Mouse (Mus musculus) midbrain, embryonic 12.5 days (tissue): ENCODE measurements around the gene Apaf1. TPM values are rescaled to one million over a fixed set of nuclear protein-coding genes. Genes with fewer than 3 reads are reported as not detected.

Experiments
- ATAC-seq: fragments of 200-750 bp; cut with Nextera tagmentation; 2 replicates; pipeline ENCODE4 v1.8.0; 2017; ENCODE audit warnings: low read depth, moderate TSS enrichment, moderate library complexity; ENCODE audit not compliant: low FRiP score
- H3K27ac ChIP-seq: fragments of 300-500 bp; sonication (generic); replicated peaks from 2 replicates; pipeline ENCODE4 v1.5.1; 2016; ENCODE audit warnings: mild to moderate bottlenecking
- H3K27me3 ChIP-seq: fragments of 300-500 bp; sonication (generic); 2 replicates; pipeline ENCODE4 v1.6.1; 2016; ENCODE audit warnings: mild to moderate bottlenecking
- H3K36me3 ChIP-seq: fragments of 300-500 bp; sonication (generic); 2 replicates; pipeline ENCODE4 v1.6.1; 2016
- H3K4me1 ChIP-seq: fragments of 300-500 bp; sonication (generic); 2 replicates; pipeline ENCODE4 v1.6.1; 2016
- H3K4me2 ChIP-seq: fragments of 300-500 bp; sonication (generic); replicated peaks from 2 replicates; pipeline ENCODE4 v1.6.1; 2016; ENCODE audit warnings: mild to moderate bottlenecking, moderate library complexity
- H3K4me3 ChIP-seq: fragments of 300-500 bp; sonication (generic); 2 replicates; pipeline ENCODE4 v1.5.1; 2016; ENCODE audit warnings: mild to moderate bottlenecking
- H3K9ac ChIP-seq: fragments of 300-500 bp; sonication (generic); replicated peaks from 2 replicates; pipeline ENCODE4 v1.6.1; 2016; ENCODE audit warnings: mild to moderate bottlenecking, moderate library complexity
- H3K9me3 ChIP-seq: fragments of 300-500 bp; sonication (generic); 2 replicates; pipeline ENCODE4 v1.6.1; 2016; ENCODE audit warnings: mild to moderate bottlenecking
- WGBS: fragments of 180-500 bp; shearing (Covaris S2); methylation state at CpG from one replicate; pipeline ENCODE4 v1.1.7; 2016; 5-methylcytosine and 5-hydroxymethylcytosine counted together
- polyA plus RNA-seq: library from polyadenylated mRNA; unstranded; fragments of >200 nt; fragmentation: Nextera tagmentation; extraction: Ambion mirVana; gene quantifications from 2 replicates; pipeline ENCODE4 v1.2.1, GENCODE M21; 2016

The Apaf1 gene
- polyA plus RNA-seq, 1 experiment from 2014 or later = 33.3 TPM

DNA sequence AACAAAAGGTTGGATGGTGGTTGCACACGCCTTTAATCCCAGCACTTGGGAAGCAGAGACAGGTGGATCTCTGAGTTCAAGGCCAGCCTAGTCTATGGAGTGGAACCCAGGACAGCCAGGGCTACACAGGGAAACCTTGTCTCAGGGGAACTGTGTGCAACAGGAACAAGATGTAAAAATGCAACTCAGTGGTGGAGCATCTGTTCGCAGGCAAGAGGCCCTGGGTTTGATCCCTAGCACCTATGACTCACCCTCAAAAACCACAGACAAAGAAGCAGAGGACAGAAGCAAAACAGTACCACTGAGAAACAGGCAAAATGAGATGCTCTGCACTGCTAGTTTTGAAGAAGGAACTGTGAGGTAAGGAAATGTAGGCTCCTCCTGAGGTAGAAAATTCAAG, 5.9 kb downstream of the Apaf1 start:
- 89% methylated on average over 2 of the region's 2 CpGs for WGBS

DNA sequence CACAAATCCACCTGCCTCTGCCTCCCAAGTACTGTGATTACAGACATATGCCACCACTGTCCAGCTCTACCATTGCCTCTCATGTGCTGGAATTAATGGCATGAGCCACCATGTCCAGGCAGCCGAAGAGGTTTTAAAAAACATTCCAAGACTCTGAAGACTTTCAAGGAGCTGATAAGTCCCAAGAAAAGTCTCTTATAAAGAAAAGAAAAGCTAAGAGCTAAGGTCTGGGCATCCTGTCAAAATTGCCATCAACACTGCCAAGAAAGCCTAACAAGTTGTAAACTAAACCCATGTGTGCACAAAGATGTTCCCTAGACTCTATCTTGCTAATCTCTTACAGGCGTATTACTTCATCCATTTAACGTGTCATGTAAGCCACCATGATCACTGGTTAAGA, 9.2 kb downstream of the Apaf1 start:
- Histone ChIP-seq H3K36me3 (peaks cover 52% of the 10 kb centered on the region), H3K27ac (no peak overlapping the region), H3K9me3 (no peaks in the 10 kb centered on the region), H3K4me3 (no peak overlapping the region), H3K4me2 (no peak overlapping the region), H3K27me3 (no peaks in the 10 kb centered on the region), H3K4me1 (no peaks in the 10 kb centered on the region), H3K9ac (no peak overlapping the region)
- ATAC-seq = no peak
- 95% methylated on average over 3 of the region's 3 CpGs for WGBS

More for the DNA sequence above, 5.9 kb downstream of the Apaf1 start:
- H3K4me2 ChIP-seq = no peak overlapping the region
- H3K4me3 ChIP-seq = no peak overlapping the region
- no peak overlapping the region for H3K9ac ChIP-seq
- H3K36me3 ChIP-seq = peaks cover 50% of the 10 kb centered on the region
- no peak overlapping the region for H3K27ac ChIP-seq
- no peaks in the 10 kb centered on the region for H3K27me3 ChIP-seq
- no peak for ATAC-seq
- peaks cover 3% of the 10 kb centered on the region; the same call in 1 of the 2 replicates for H3K4me1 ChIP-seq
- H3K9me3 ChIP-seq = no peaks in the 10 kb centered on the region

DNA sequence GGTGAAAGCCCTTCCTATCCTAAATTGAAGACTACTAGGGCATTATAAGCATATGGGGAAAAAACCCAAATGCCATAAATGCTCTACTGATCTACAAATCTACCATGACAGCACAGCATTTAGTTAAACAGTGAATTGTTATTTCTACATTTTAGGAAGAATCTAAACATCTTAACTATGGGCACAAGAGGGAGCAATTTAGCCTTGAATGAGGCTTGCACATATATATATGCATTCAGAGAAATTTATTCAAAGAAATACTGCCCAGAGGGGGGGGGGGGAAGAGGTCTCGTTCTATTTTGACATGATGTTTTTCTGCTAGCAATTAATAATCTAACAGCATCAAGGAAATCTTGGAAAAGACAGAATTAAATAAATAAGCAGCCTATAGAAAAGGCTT, 10.8 kb downstream of the Apaf1 start:
- Histone ChIP-seq H3K4me1 (no peaks in the 10 kb centered on the region), H3K4me3 (no peak overlapping the region), H3K27ac (no peak overlapping the region), H3K9ac (no peak overlapping the region), H3K9me3 (no peaks in the 10 kb centered on the region), H3K36me3 (peaks cover 53% of the 10 kb centered on the region), H3K27me3 (no peaks in the 10 kb centered on the region), H3K4me2 (no peak overlapping the region)
- 68% methylated on average over 1 of the region's 1 CpGs for WGBS
- no peak for ATAC-seq

DNA sequence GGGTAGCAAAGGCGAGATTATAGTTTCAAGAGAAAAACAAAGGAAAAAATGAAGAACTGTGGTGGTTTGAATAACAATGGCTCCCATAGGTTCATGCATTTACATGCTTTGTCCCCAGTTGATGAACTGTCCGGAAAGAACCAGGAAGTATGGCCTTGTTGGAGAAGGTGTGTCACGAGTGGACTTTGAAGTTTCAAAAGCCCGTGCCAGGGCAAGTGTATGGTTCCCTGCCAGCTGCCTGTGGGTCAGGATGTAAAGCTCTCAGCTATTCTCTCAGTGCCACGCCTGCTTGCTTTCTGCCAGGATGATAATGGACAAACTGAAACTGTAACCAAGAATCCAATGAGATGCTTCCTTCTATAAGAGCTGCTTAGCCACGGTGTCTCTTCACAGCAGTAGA, 20.2 kb downstream of the Apaf1 start:
- H3K9me3 ChIP-seq = no peaks in the 10 kb centered on the region
- no peak overlapping the region for H3K27ac ChIP-seq
- no peak overlapping the region for H3K4me2 ChIP-seq
- H3K36me3 ChIP-seq = peaks cover 49% of the 10 kb centered on the region
- H3K9ac ChIP-seq = no peak overlapping the region
- H3K4me3 ChIP-seq = no peak overlapping the region
- no peaks in the 10 kb centered on the region for H3K27me3 ChIP-seq
- no peak for ATAC-seq
- no peaks in the 10 kb centered on the region for H3K4me1 ChIP-seq
- WGBS = 93% methylated on average over 6 of the region's 6 CpGs

GRCm38 (mm10) chr10:91060742-91061141, 21.8 kb downstream of the Apaf1 start:
- H3K9me3 ChIP-seq = no peaks in the 10 kb centered on the region
- no peak overlapping the region for H3K4me3 ChIP-seq
- WGBS = 40% methylated on average over 5 of the region's 5 CpGs
- H3K9ac ChIP-seq = no peak overlapping the region
- no peaks in the 10 kb centered on the region for H3K4me1 ChIP-seq
- no peak for ATAC-seq
- no peak overlapping the region for H3K4me2 ChIP-seq
- no peaks in the 10 kb centered on the region for H3K27me3 ChIP-seq
- H3K36me3 ChIP-seq = peaks cover 39% of the 10 kb centered on the region
- no peak overlapping the region for H3K27ac ChIP-seq

DNA sequence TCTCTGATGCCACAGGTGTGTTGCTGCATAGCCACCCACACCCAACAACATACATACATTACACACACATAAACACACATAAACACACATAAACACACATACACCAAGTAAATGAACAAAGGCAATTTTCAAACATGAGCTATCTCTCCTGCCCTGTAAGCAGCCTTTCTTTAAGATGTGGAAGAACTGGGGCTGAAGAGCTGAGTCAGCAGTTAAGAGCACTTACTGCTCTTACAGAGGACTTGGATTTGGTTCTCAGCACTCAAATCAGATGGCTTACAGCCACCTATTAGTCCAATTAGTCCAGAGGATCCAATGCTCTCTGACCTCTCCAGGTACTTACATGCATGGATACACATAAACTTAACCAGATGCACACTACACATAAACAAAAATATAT, 29.8 kb downstream of the Apaf1 start:
- Histone ChIP-seq H3K4me2 (no peak overlapping the region), H3K9me3 (no peaks in the 10 kb centered on the region), H3K27me3 (no peaks in the 10 kb centered on the region), H3K4me3 (no peak overlapping the region), H3K9ac (no peak overlapping the region), H3K36me3 (peaks cover 36% of the 10 kb centered on the region), H3K4me1 (no peaks in the 10 kb centered on the region), H3K27ac (no peak overlapping the region)
- ATAC-seq = no peak

DNA sequence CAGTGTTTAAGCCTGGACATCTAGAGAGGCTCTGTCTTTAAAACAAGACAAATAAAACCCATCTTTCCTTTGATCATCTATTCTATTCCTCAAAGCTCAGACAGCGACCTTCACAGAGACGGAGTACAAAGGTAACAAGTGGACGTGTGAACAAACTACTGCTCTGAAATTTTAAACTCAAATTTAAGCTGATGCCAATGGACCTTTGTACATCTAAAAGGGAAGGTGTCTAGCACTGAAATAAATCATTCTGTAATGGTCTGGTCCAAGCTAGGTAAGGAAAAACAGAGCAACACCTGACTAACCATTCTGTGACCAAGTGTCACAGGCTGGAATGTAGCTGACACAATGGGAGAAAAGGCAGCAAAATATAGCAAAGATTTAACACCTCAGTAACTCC, 31.4 kb downstream of the Apaf1 start:
- Histone ChIP-seq H3K4me1 (no peaks in the 10 kb centered on the region), H3K27ac (no peak overlapping the region), H3K4me3 (no peak overlapping the region), H3K9ac (no peak overlapping the region), H3K27me3 (no peaks in the 10 kb centered on the region), H3K9me3 (no peaks in the 10 kb centered on the region), H3K4me2 (no peak overlapping the region), H3K36me3 (peaks cover 47% of the 10 kb centered on the region)
- 89% methylated on average over 3 of the region's 3 CpGs for WGBS
- no peak for ATAC-seq

- no peak overlapping the region for H3K4me2 ChIP-seq
- no peaks in the 10 kb centered on the region for H3K27me3 ChIP-seq
- H3K27ac ChIP-seq = no peak overlapping the region
- H3K9me3 ChIP-seq = no peaks in the 10 kb centered on the region
- no peak overlapping the region for H3K9ac ChIP-seq
- no peak for ATAC-seq
- 95% methylated on average over 4 of the region's 4 CpGs for WGBS
- H3K4me3 ChIP-seq = no peak overlapping the region
- H3K4me1 ChIP-seq = no peaks in the 10 kb centered on the region
- H3K36me3 ChIP-seq = peaks cover 44% of the 10 kb centered on the region
These were observed 32.9 kb downstream of the Apaf1 start for GRCm38 (mm10) chr10:91049696-91050095.

GRCm38 (mm10) chr10:91033942-91034341, 48.6 kb downstream of the Apaf1 start:
- no peak overlapping the region for H3K4me2 ChIP-seq
- H3K4me1 ChIP-seq = no peaks in the 10 kb centered on the region
- no peaks in the 10 kb centered on the region for H3K9me3 ChIP-seq
- H3K27ac ChIP-seq = no peak overlapping the region
- H3K9ac ChIP-seq = no peak overlapping the region
- peaks cover 27% of the 10 kb centered on the region for H3K36me3 ChIP-seq
- ATAC-seq = peak; percentile 70; the same call in 1 of the 2 replicates
- WGBS = 22% methylated on average over 8 of the region's 8 CpGs
- no peak overlapping the region for H3K4me3 ChIP-seq
- H3K27me3 ChIP-seq = no peaks in the 10 kb centered on the region

DNA sequence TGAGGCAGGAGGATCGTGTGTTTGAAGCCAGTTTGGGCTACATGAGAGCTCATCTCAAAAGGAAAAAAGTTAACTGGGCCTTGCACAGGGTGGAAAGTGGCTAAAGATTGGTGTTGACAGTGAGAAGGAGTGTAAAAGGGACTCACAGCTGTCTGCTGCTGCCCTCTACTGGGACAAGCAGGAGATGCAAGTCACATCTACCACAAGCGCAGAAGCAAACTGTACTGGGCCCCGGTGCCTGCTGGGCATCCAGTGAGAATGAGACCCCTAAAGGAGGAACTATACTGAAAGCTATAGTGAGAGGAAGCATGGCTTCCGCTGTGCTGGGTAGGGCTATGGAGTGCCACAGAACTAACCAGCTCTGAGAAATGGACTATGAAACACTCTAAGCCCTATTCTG, 50.2 kb downstream of the Apaf1 start:
- H3K27me3 ChIP-seq = no peaks in the 10 kb centered on the region
- ATAC-seq = peak; percentile 72
- no peak overlapping the region for H3K4me3 ChIP-seq
- peaks cover 18% of the 10 kb centered on the region for H3K36me3 ChIP-seq
- no peaks in the 10 kb centered on the region for H3K9me3 ChIP-seq
- no peaks in the 10 kb centered on the region for H3K4me1 ChIP-seq
- WGBS = 19% methylated on average over 4 of the region's 4 CpGs
- no peak overlapping the region for H3K9ac ChIP-seq
- H3K27ac ChIP-seq = no peak overlapping the region
- no peak overlapping the region for H3K4me2 ChIP-seq

GRCm38 (mm10) chr10:91031176-91031575, 51.4 kb downstream of the Apaf1 start:
- Histone ChIP-seq H3K27ac (no peak overlapping the region), H3K9ac (no peak overlapping the region), H3K27me3 (no peaks in the 10 kb centered on the region), H3K4me3 (no peak overlapping the region), H3K4me1 (no peaks in the 10 kb centered on the region), H3K9me3 (no peaks in the 10 kb centered on the region), H3K4me2 (no peak overlapping the region), H3K36me3 (peaks cover 12% of the 10 kb centered on the region)
- WGBS = 87% methylated on average over 9 of the region's 9 CpGs
- no peak for ATAC-seq

DNA sequence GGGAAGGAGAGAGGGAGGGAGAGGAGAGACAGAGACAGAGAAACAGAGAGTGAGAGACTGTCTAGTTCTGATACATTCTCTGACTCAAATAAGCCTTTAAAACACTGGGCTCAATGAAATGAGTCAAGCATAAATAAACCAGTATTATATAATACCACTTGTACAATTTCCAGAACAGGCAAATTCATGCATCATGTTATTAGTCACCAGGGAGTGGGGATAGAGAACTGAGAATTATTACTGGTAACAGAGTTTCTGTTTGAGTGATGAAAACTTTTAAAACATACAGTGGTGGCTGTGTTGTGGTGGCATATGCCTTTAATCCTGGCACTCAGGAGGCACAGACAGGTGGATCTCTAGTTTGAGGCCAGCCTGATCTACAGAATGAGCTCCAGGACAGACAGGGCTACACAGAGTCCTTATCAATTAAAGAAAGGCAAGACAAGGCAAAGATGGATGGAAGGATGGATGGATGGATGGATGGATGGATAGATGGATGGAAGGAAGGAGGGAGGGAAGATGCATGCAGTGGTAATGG, 53.5 kb downstream of the Apaf1 start:
- H3K36me3 ChIP-seq = peaks cover 12% of the 10 kb centered on the region; the same call in 1 of the 2 replicates
- no peak overlapping the region for H3K27ac ChIP-seq
- no peak for ATAC-seq
- no peak overlapping the region for H3K4me3 ChIP-seq
- no peak overlapping the region for H3K4me2 ChIP-seq
- H3K9ac ChIP-seq = no peak overlapping the region
- H3K4me1 ChIP-seq = no peaks in the 10 kb centered on the region
- H3K27me3 ChIP-seq = no peaks in the 10 kb centered on the region
- no peaks in the 10 kb centered on the region for H3K9me3 ChIP-seq

DNA sequence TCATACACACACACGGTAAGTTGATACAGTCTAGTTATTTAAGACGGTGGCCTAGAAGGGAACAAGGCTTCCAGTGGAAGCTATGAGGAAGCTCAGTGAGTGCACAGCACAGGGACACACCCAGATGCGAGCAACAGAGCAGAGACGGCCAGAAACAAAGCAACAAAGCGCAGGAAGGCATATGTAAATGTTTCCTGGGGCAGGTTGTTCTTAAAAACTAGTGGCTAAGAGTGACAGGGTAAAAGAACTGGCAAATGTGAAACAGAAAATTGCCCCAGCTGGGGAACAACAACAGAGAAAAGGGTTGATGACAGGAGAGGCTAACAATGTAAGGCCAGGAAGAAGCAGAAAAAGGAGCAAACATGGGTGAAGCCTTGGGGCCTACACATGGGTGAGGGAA, 54.6 kb downstream of the Apaf1 start:
- Histone ChIP-seq H3K4me2 (no peak overlapping the region), H3K4me1 (no peaks in the 10 kb centered on the region), H3K9me3 (no peaks in the 10 kb centered on the region), H3K4me3 (no peak overlapping the region), H3K27me3 (no peaks in the 10 kb centered on the region), H3K9ac (no peak overlapping the region), H3K36me3 (peaks cover 12% of the 10 kb centered on the region; the same call in 1 of the 2 replicates), H3K27ac (no peak overlapping the region)
- ATAC-seq = no peak
- 87% methylated on average over 5 of the region's 5 CpGs for WGBS
